Comparison of ENCODE assay signal across 8 mouse cellular contexts in the genomic region with DNA sequence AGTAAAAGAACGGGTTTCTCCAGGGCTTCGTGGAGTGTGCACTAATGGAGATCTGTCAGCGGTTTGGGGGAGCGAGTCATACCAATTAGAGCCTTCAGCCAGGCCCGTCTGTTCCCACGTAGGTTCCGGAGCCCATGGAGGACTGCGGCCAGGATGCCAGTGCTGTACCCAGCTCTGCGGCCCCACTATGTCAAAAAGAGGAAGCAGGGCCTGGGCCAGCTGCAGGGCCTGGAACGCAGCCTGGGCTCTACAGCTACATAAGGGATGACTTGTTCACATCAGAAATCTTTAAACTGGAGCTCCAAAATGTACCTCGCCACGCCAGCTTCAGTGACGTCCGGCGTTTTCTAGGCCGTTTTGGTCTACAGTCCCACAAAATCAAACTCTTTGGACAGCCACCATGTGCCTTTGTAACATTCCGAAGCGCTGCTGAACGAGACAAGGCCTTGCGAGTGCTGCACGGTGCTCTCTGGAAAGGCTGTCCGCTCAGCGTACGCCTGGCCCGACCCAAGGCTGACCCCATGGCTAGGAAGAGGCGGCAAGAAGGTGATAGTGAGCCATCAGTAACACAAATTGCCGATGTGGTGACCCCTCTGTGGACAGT. TPM values are rescaled to one million over a fixed set of nuclear protein-coding genes. Genes with fewer than 3 reads are reported as not detected.
DNase-seq lines count a peak whose midpoint lies in the region; ATAC-seq and TF ChIP-seq lines count a peak whose summit lies in the region.

No protein-coding gene starts in this region.

- TF ChIP-seq POLR2A in limb, embryonic 14.5 days (IDR thresholded peaks at IDR 0.05; ENCODE audit: borderline replicate concordance, extremely low read depth, insufficient read depth, insufficient read length): no peak

- no peaks in the 10 kb centered on the region for H3K9me3 ChIP-seq in forebrain, embryonic 15.5 days
- no peaks in the 10 kb centered on the region for H3K9me3 ChIP-seq in limb, embryonic 14.5 days (ENCODE audit: control insufficient read depth, low read length)
- H3K9me3 ChIP-seq in midbrain, embryonic 13.5 days: no peaks in the 10 kb centered on the region

- peak overlapping the region; percentile 60 for H3K4me3 ChIP-seq in forebrain, embryonic 15.5 days
- peak overlapping the region; percentile 87 for H3K4me3 ChIP-seq in limb, embryonic 14.5 days (replicated peaks; ENCODE audit: low read length)
- peak overlapping the region; percentile 94 for H3K4me3 ChIP-seq in midbrain, embryonic 13.5 days (replicated peaks)

- ATAC-seq in forebrain, embryonic 15.5 days (replicated peaks): peak; percentile 37
- ATAC-seq in inflammation-experienced regulatory T-cells, adult 6 months: peak; percentile 6
- 0 out of 2 replicates have a peak, but pooled peaks have one; percentile 3 for ATAC-seq in limb, embryonic 14.5 days (ENCODE audit: low FRiP score, low read depth)
- ATAC-seq in midbrain, embryonic 13.5 days: peak; percentile 32

- no peaks in the 10 kb centered on the region for H3K27me3 ChIP-seq in forebrain, embryonic 15.5 days
- H3K27me3 ChIP-seq in limb, embryonic 14.5 days (ENCODE audit: control insufficient read depth, insufficient read depth, low read length): no peaks in the 10 kb centered on the region
- H3K27me3 ChIP-seq in midbrain, embryonic 13.5 days: no peaks in the 10 kb centered on the region

- peaks cover 36% of the 10 kb centered on the region for H3K4me1 ChIP-seq in forebrain, embryonic 15.5 days
- H3K4me1 ChIP-seq in limb, embryonic 14.5 days (ENCODE audit: control insufficient read depth, insufficient read depth, low read length): peaks cover 28% of the 10 kb centered on the region
- H3K4me1 ChIP-seq in midbrain, embryonic 13.5 days (replicated peaks): peaks cover 50% of the 10 kb centered on the region

- intact Hi-C loops in heart, postnatal 25 days (cut with DNase I): no loop called here

- peak overlapping the region; percentile 90 for H3K27ac ChIP-seq in forebrain, embryonic 15.5 days (replicated peaks)
- H3K27ac ChIP-seq in limb, embryonic 14.5 days (replicated peaks; ENCODE audit: low read depth, low read length): peak overlapping the region; percentile 91
- peak overlapping the region; percentile 89 for H3K27ac ChIP-seq in midbrain, embryonic 13.5 days

- DNase-seq in heart, adult 11 months: peak; percentile 97
- DNase-seq in heart, postnatal 25 days (ENCODE audit: low spot score): no peak
- DNase-seq in cerebellum, adult 11 months: peak; percentile 49
- DNase-seq in limb, embryonic 14.5 days (ENCODE audit: low spot score): peak; percentile 22
- DNase-seq in spleen, postnatal 36 days (ENCODE audit: low spot score in 2 of 2): peak; percentile 71

- H3K4me2 ChIP-seq in forebrain, embryonic 15.5 days (replicated peaks): peak overlapping the region; percentile 84
- peak overlapping the region; percentile 85 for H3K4me2 ChIP-seq in limb, embryonic 14.5 days (replicated peaks; ENCODE audit: low read depth, low read length, severe bottlenecking)
- peak overlapping the region; percentile 90 for H3K4me2 ChIP-seq in midbrain, embryonic 13.5 days (replicated peaks)

- WGBS in forebrain, embryonic 15.5 days: 9% methylated on average over 27 of the region's 27 CpGs
- WGBS in limb, embryonic 14.5 days: 7% methylated on average over 27 of the region's 27 CpGs
- 6% methylated on average over 27 of the region's 27 CpGs for WGBS in midbrain, embryonic 13.5 days

- H3K36me3 ChIP-seq in forebrain, embryonic 15.5 days: peaks cover 63% of the 10 kb centered on the region
- H3K36me3 ChIP-seq in limb, embryonic 14.5 days (ENCODE audit: control insufficient read depth, insufficient read depth, low read length): peaks cover 67% of the 10 kb centered on the region
- H3K36me3 ChIP-seq in midbrain, embryonic 13.5 days: peaks cover 64% of the 10 kb centered on the region

- peak overlapping the region; percentile 74 for H3K9ac ChIP-seq in forebrain, embryonic 15.5 days (replicated peaks)
- peak overlapping the region; percentile 90 for H3K9ac ChIP-seq in limb, embryonic 14.5 days (ENCODE audit: low read depth, low read length, severe bottlenecking)
- H3K9ac ChIP-seq in midbrain, embryonic 13.5 days (replicated peaks): peak overlapping the region; percentile 87

RNA-seq across cellular contexts. Expression of gene Ranbp1, which starts 0.9 kb away (rescaled TPM):
- total RNA-seq in heart, postnatal 25 days (2021): 10 to 100 TPM; 42.7 to 43.0 TPM
- polyA plus RNA-seq in forebrain, embryonic 15.5 days (2015; fragmentation: Nextera tagmentation; extraction: Ambion mirVana): 441 and 464 TPM in 2 replicates
- 100 to 1,000 TPM; 141 to 268 (median 158) TPM for polyA plus RNA-seq in inflammation-experienced regulatory T-cells, adult 6 months (2017; shearing (Covaris generic))
- 164 and 276 TPM in 2 replicates for polyA plus RNA-seq in limb, embryonic 14.5 days (2012; rRNA removed)
- polyA plus RNA-seq in limb, embryonic 14.5 days (2014; fragmentation: Nextera tagmentation; extraction: Ambion mirVana): 524 and 542 TPM in 2 replicates
- 519 and 564 TPM in 2 replicates for polyA plus RNA-seq in midbrain, embryonic 13.5 days (2015; fragmentation: Nextera tagmentation; extraction: Ambion mirVana)

RNA-seq across cellular contexts. Expression of gene Trmt2a, which starts 1.0 kb away (rescaled TPM):
- total RNA-seq in heart, postnatal 25 days (2021): 10 to 100 TPM; 21.5 to 22.5 TPM
- 114 and 119 TPM in 2 replicates for polyA plus RNA-seq in forebrain, embryonic 15.5 days (2015; fragmentation: Nextera tagmentation; extraction: Ambion mirVana)
- polyA plus RNA-seq in inflammation-experienced regulatory T-cells, adult 6 months (2017; shearing (Covaris generic)): 10 to 100 TPM; 31.1 to 45.8 (median 38.5) TPM
- polyA plus RNA-seq in limb, embryonic 14.5 days (2012; rRNA removed): 108 and 117 TPM in 2 replicates
- 83.6 and 87.2 TPM in 2 replicates for polyA plus RNA-seq in limb, embryonic 14.5 days (2014; fragmentation: Nextera tagmentation; extraction: Ambion mirVana)
- 100 and 115 TPM in 2 replicates for polyA plus RNA-seq in midbrain, embryonic 13.5 days (2015; fragmentation: Nextera tagmentation; extraction: Ambion mirVana)

RNA-seq across cellular contexts. Expression of gene Gm49776, which starts 8.7 kb away (rescaled TPM):
- not detected for total RNA-seq in heart, postnatal 25 days (2021)
- polyA plus RNA-seq in forebrain, embryonic 15.5 days (2015; fragmentation: Nextera tagmentation; extraction: Ambion mirVana): 3.1 and 6.6 TPM in 2 replicates
- not detected for polyA plus RNA-seq in inflammation-experienced regulatory T-cells, adult 6 months (2017; shearing (Covaris generic))
- 0.53 TPM in 1 of 2 replicates, not detected in the other for polyA plus RNA-seq in limb, embryonic 14.5 days (2012; rRNA removed)
- polyA plus RNA-seq in limb, embryonic 14.5 days (2014; fragmentation: Nextera tagmentation; extraction: Ambion mirVana): 3.4 TPM in 1 of 2 replicates, not detected in the other
- polyA plus RNA-seq in midbrain, embryonic 13.5 days (2015; fragmentation: Nextera tagmentation; extraction: Ambion mirVana): not detected in 2 replicates

RNA-seq across cellular contexts. Expression of gene Zdhhc8, which starts 14.5 kb away (rescaled TPM):
- 10 to 100 TPM; 22.4 to 24.1 TPM for total RNA-seq in heart, postnatal 25 days (2021)
- polyA plus RNA-seq in forebrain, embryonic 15.5 days (2015; fragmentation: Nextera tagmentation; extraction: Ambion mirVana): 17.9 and 18.9 TPM in 2 replicates
- 1 to 10 TPM in 2 of 3 experiments, under 1 TPM in 1; 0.67 to 1.7 (median 1.5) TPM for polyA plus RNA-seq in inflammation-experienced regulatory T-cells, adult 6 months (2017; shearing (Covaris generic))
- polyA plus RNA-seq in limb, embryonic 14.5 days (2012; rRNA removed): 68.2 and 103 TPM in 2 replicates
- polyA plus RNA-seq in limb, embryonic 14.5 days (2014; fragmentation: Nextera tagmentation; extraction: Ambion mirVana): 23.1 and 25.3 TPM in 2 replicates
- 10.1 and 11.9 TPM in 2 replicates for polyA plus RNA-seq in midbrain, embryonic 13.5 days (2015; fragmentation: Nextera tagmentation; extraction: Ambion mirVana)

RNA-seq across cellular contexts. Expression of gene Ccdc188, which starts 31.8 kb away (rescaled TPM):
- not detected for total RNA-seq in heart, postnatal 25 days (2021)
- polyA plus RNA-seq in forebrain, embryonic 15.5 days (2015; fragmentation: Nextera tagmentation; extraction: Ambion mirVana): 0.27 TPM in 1 of 2 replicates, not detected in the other
- polyA plus RNA-seq in inflammation-experienced regulatory T-cells, adult 6 months (2017; shearing (Covaris generic)): not detected
- polyA plus RNA-seq in limb, embryonic 14.5 days (2012; rRNA removed): not detected in 2 replicates
- not detected in 2 replicates for polyA plus RNA-seq in limb, embryonic 14.5 days (2014; fragmentation: Nextera tagmentation; extraction: Ambion mirVana)
- polyA plus RNA-seq in midbrain, embryonic 13.5 days (2015; fragmentation: Nextera tagmentation; extraction: Ambion mirVana): 0.09 TPM in 1 of 2 replicates, not detected in the other
